Mouse (Mus musculus): Measurements from ENCODE around the gene Mfrp. TPM values are rescaled to one million over a fixed set of nuclear protein-coding genes. Genes with fewer than 3 reads are reported as not detected.

Mfrp gene
- polyA plus RNA-seq, 2 experiments from 2014 or later, result not detected

- no peak for ATAC-seq
Observed at GRCm38 (mm10) chr9:44132200-44132599, 30.7 kb downstream of the Mfrp start.

- no peak for ATAC-seq
Observed at GRCm38 (mm10) chr9:44133287-44133686, 31.8 kb downstream of the Mfrp start.

GRCm38 (mm10) chr9:44134101-44134850 lies 32.7 kb downstream of the Mfrp start, which contains the start of gene Mcam:
Gene Mcam (plus strand): TSS chr9:44134469.
- ATAC-seq, result no peak

- ATAC-seq, result no peak
Observed at GRCm38 (mm10) chr9:44134851-44135730, 33.6 kb downstream of the Mfrp start.

- ATAC-seq, result no peak
Observed at GRCm38 (mm10) chr9:44135731-44136411, 34.3 kb downstream of the Mfrp start.

GRCm38 (mm10) chr9:44137846-44138245 lies 36.3 kb downstream of the Mfrp start:
- ATAC-seq, result no peak

GRCm38 (mm10) chr9:44141951-44142350 lies 40.4 kb downstream of the Mfrp start:
- no peak for ATAC-seq

GRCm38 (mm10) chr9:44143421-44143820 lies 41.9 kb downstream of the Mfrp start:
- no peak for ATAC-seq

- no peak for ATAC-seq
Observed at GRCm38 (mm10) chr9:44144023-44144717, 42.6 kb downstream of the Mfrp start.

GRCm38 (mm10) chr9:44144718-44145060 lies 43.2 kb downstream of the Mfrp start:
- no peak for ATAC-seq

- no peak for ATAC-seq
Observed at GRCm38 (mm10) chr9:44147290-44147689, 45.8 kb downstream of the Mfrp start.

Other genes starting within 250 kb of the Mfrp start
- 100 to 1,000 TPM; 218 to 257 TPM for gene Thy1, start 58.3 kb upstream of the Mfrp start, polyA plus RNA-seq (2017; shearing (Covaris generic))
- 1 to 10 TPM; 1.6 to 1.7 TPM for gene Usp2, start 34.7 kb upstream of the Mfrp start, polyA plus RNA-seq (2017; shearing (Covaris generic))
- not detected for gene C1qtnf5, start 5.5 kb downstream of the Mfrp start, polyA plus RNA-seq (2017; shearing (Covaris generic))
- gene Gm49380, start 11.8 kb downstream of the Mfrp start, polyA plus RNA-seq (2017; shearing (Covaris generic)), result not detected
- gene Rnf26, start 11.8 kb downstream of the Mfrp start, polyA plus RNA-seq (2017; shearing (Covaris generic)), result 1 to 10 TPM; 3.2 to 7.9 TPM
- under 1 TPM in 1 of 2 experiments, not detected in 1; 0.16 TPM for gene Mcam, start 32.7 kb downstream of the Mfrp start, polyA plus RNA-seq (2017; shearing (Covaris generic))
- gene Cbl, start 132.3 kb downstream of the Mfrp start, polyA plus RNA-seq (2017; shearing (Covaris generic)), result 10 to 100 TPM; 22.8 to 25.0 TPM
- not detected for gene Ccdc153, start 138.9 kb downstream of the Mfrp start, polyA plus RNA-seq (2017; shearing (Covaris generic))
- gene Pdzd3, start 149.7 kb downstream of the Mfrp start, polyA plus RNA-seq (2017; shearing (Covaris generic)), result under 1 TPM in 1 of 2 experiments, not detected in 1; 0.30 TPM
- 1 to 10 TPM; 2.8 to 6.0 TPM for gene Nlrx1, start 166.9 kb downstream of the Mfrp start, polyA plus RNA-seq (2017; shearing (Covaris generic))
- gene Abcg4, start 186.9 kb downstream of the Mfrp start, polyA plus RNA-seq (2017; shearing (Covaris generic)), result not detected
- 10 to 100 TPM; 18.1 to 21.7 TPM for gene Hinfp, start 203.9 kb downstream of the Mfrp start, polyA plus RNA-seq (2017; shearing (Covaris generic))
- gene C2cd2l, start 218.6 kb downstream of the Mfrp start, polyA plus RNA-seq (2017; shearing (Covaris generic)), result 1 to 10 TPM; 4.3 to 5.3 TPM
- 10 to 100 TPM; 16.5 to 18.0 TPM for gene Dpagt1, start 224.3 kb downstream of the Mfrp start, polyA plus RNA-seq (2017; shearing (Covaris generic))
- gene H2afx, start 233.0 kb downstream of the Mfrp start, polyA plus RNA-seq (2017; shearing (Covaris generic)), result 10 to 100 TPM; 29.0 to 36.5 TPM
- gene Hmbs, start 242.5 kb downstream of the Mfrp start, polyA plus RNA-seq (2017; shearing (Covaris generic)), result 10 to 100 TPM; 27.6 to 33.4 TPM

Data from activated CD4-positive, CD25-positive, alpha-beta regulatory T cell, adult 4 months (primary cell).